Mouse (Mus musculus) ES-E14 (cell line): Measurements from ENCODE around the gene Lrmda.

Experiments
- CHD2 ChIP-seq: IDR thresholded peaks from 2 replicates; pipeline ENCODE4 v1.6.1; 2014; ENCODE audit warnings: mild to moderate bottlenecking, low read depth, low read length, inconsistent platforms
- HCFC1 ChIP-seq: IDR thresholded peaks from 2 replicates; pipeline ENCODE4 v1.6.1; 2012; ENCODE audit warnings: low read length, inconsistent platforms, borderline replicate concordance; ENCODE audit not compliant: insufficient read depth
- ZC3H11A ChIP-seq: IDR thresholded peaks from 2 replicates; pipeline ENCODE4 v1.6.1; 2012; ENCODE audit warnings: low read depth, mild to moderate bottlenecking, inconsistent platforms, low read length, borderline replicate concordance
- ZNF384 ChIP-seq: IDR thresholded peaks from 2 replicates; pipeline ENCODE4 v1.6.1; 2012; ENCODE audit warnings: low read depth, low read length, inconsistent platforms

DNA sequence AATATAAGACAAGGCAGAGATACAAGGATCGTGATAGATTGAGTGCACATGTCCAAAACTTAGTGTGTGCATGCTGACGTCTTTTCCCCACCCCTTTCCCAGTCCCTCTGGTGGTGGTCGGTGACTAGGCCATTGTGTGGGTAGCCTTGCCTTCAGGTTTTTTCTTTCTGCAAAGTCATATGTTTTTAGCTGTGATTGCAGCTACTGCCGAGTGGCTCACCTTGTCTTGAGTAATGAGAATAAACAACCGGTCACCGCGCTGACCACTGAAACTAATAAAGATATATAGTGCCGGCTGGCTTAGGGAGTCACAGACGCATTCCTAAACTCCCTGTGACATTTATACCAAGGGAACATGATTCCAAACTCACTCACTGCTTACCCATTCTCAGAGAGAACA is 155.2 kb downstream of the Lrmda start:
- TF ChIP-seq ZNF384 (no peak), HCFC1 (no peak), CHD2 (no peak), ZC3H11A (no peak)
